Mouse (Mus musculus): Measurements from ENCODE around the gene Zfp281. TPM values are rescaled to one million over a fixed set of nuclear protein-coding genes. Genes with fewer than 3 reads are reported as not detected.

Zfp281 gene
- total RNA-seq, 2 experiments from 2014 or later: 33.3 to 36.0 TPM

DNA sequence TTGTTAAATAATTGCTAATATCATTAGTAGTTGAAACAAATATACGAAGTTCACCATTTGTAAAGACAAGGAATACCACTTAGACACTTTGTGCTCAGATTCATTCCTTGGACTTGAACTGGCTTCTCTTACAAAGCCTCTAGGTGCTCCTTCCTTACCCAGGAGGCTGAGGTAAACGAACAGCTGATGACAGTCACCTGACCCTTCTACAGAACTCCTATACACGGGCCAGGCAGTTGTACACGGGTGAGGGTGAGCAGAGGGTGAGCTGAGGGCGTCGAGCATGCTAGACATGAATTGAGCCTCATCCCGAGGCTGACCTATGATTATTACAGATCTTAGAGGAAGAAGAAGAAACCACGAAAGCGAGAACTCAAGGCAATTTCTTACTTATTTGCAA is 12.9 kb upstream of the Zfp281 start:
- no peak for DNase-seq
- intact Hi-C loops (cut with DNase I): no loop called here

DNA sequence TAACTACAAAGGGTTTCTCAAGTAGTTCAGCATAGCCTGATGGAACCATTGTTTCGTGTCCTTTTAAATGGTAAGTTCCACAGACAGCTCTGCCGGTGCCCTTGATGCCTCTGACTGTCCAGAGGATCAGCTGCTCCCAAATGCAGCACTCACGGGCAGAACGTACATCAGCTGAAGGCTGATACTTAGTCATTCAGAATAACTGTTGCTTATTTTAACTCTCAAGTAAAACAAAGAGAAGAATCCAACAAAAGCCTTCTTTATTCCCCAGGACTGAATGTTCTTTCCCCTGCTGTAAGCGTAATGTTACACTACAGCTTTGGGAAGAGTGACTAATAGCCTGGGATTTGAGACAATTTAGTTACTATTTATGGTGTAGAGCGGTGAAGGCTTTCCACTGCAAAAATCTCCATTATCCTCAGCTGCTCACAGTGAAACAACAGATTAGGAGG is 11.4 kb upstream of the Zfp281 start:
- intact Hi-C loops (cut with DNase I): no loop called here
- no peak for DNase-seq

- no peak for DNase-seq
- intact Hi-C loops (cut with DNase I): no loop called here
Measured at GRCm38 (mm10) chr1:136614748-136615440, 9.8 kb upstream of the Zfp281 start.

DNA sequence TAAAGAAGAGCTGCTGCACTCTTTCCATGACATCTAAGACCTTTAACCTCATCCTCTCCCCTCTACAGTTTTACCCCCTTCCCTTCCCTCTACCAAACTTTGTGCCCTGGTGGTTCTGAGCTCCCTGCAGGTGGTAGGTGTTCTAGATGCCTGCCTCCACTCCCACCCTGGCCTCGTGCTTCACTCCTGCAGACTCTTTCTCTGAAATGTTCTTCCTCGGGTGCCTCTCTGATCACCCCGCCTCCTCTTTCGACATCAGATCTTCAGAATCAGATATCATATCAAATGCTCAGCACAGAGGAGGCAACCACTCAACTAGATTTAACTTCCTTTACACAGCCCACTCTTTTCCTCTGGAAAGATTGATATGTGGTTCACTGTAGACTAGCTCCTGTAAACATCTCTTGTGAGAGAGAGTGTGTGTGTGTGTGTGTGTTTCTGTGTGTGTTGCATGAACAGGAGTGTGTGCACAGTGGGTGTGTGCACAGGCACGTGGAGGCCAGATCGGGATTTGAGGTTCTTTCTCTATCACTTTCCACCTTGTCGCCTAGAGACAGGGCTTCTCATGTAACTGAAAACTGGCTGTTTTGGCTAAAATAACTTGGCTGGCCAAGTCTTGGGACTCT is 7.4 kb upstream of the Zfp281 start:
- intact Hi-C loops (cut with DNase I): no loop called here

GRCm38 (mm10) chr1:136618570-136618969 is 6.1 kb upstream of the Zfp281 start:
- intact Hi-C loops (cut with DNase I): no loop called here
- no peak for DNase-seq

More for the DNA sequence above, 7.4 kb upstream of the Zfp281 start:
- DNase-seq: no peak

- intact Hi-C loops (cut with DNase I): loop anchor here (10.0 kb wide), 1 partner anchor 110 kb away; no protein-coding TSS in a partner anchor
- peak; percentile 61 for DNase-seq
Measured at GRCm38 (mm10) chr1:136625019-136625895, 556 bp downstream of the Zfp281 start.

DNA sequence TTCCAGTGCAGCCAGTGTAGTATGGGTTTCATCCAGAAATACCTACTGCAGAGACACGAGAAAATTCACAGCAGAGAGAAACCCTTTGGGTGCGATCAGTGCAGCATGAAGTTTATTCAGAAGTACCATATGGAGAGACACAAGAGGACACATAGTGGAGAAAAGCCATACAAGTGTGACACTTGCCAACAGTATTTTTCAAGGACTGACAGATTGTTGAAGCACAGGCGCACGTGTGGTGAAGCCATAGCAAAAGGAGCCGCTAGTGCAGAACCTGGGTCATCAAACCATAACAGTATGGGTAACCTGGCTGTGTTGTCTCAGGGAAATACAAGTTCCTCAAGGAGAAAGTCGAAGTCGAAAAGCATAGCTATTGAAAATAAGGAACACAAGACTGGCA is 1.4 kb downstream of the Zfp281 start:
- intact Hi-C loops (cut with DNase I): loop anchor here (10.0 kb wide), 1 partner anchor 109 kb away; no protein-coding TSS in a partner anchor
- DNase-seq: no peak

DNA sequence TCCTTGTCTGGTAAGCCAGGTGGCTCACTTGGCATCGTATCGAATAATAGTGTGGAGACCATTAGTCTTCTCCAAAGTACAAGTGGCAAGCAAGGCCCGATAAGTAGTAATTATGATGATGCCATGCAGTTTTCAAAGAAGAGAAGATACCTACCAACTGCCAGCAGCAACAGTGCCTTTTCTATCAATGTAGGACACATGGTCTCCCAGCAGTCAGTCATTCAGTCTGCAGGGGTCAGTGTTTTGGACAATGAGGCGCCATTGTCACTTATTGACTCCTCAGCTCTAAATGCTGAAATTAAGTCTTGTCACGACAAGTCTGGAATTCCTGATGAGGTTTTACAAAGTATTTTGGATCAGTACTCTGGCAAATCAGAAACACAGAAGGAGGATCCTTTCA is 2.1 kb downstream of the Zfp281 start:
- intact Hi-C loops (cut with DNase I): loop anchor here (10.0 kb wide), 1 partner anchor 108 kb away; no protein-coding TSS in a partner anchor
- no peak for DNase-seq

DNA sequence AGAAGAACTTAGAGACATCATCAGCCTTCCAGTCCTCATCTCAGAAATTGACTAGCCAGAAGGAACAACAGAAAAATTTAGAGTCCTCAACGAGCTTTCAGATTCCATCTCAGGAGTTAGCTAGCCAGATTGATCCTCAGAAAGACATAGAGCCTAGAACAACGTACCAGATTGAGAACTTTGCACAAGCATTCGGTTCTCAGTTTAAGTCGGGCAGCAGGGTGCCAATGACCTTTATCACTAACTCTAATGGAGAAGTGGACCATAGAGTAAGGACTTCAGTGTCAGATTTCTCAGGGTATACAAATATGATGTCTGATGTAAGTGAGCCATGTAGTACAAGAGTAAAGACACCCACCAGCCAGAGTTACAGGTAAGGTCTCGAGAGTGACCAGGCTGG is 2.9 kb downstream of the Zfp281 start:
- intact Hi-C loops (cut with DNase I): loop anchor here (10.0 kb wide), 1 partner anchor 107 kb away; no protein-coding TSS in a partner anchor
- DNase-seq: no peak

GRCm38 (mm10) chr1:136632891-136633290 is 8.2 kb downstream of the Zfp281 start:
- DNase-seq: no peak
- intact Hi-C loops (cut with DNase I): no loop called here

DNA sequence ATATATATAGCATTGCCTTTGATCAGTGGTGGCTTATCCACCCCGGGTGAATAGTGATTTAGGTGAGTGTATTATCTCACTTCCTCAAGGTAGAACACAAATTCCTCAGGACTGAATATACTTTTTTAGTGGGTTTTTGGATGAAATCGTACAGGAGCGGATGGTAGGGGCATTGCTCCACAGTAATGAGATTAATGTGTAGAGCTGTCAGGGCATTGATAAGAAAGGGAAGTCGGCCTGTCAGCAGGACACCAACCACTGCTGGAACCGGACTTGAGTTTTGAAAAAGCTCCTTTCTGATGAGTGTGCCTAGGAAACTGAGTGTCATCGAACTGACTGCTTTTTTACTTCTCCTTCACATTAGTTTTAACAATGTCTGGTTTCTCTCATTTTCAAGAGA is 10.9 kb downstream of the Zfp281 start:
- intact Hi-C loops (cut with DNase I): no loop called here
- DNase-seq: no peak

DNA sequence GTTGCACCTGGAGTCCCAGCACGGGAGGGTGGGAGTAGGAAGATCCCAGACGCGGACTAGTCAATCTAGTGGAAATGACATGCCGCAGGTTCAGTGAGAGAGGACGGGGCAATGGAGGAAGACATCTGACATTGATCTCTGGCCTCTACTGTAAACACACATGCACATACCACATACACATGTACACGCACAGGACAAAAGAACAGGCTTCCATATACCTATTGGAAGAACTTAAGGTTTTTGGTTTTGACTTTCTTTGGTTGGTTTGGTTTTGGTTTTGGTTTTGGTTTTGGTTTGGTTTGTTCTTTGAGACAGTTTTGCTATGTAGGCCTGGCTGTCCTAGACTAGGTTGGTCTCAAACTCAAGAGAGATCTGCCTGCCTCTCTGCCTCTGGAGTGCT is 12.2 kb downstream of the Zfp281 start:
- intact Hi-C loops (cut with DNase I): no loop called here
- DNase-seq: no peak

DNA sequence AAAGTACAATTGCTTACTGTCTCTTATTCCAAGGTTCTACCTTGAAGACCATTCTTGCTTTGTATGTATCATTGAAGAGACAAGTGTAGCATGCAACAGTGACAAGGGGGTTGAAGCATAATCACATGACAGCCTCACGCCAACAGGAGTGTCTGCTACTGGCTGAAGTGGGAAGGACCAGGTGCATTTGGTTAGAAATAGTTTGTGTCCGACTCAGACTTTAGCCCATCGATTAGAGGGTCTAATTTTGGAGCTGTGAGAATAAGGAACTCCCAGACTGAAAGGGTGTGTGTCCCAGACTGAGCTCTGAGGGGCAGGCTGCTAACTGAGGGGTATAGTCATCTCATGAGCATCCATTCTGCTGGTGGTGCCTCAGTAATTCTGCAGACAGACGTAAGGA is 13.0 kb downstream of the Zfp281 start:
- no peak for DNase-seq
- intact Hi-C loops (cut with DNase I): no loop called here

- intact Hi-C loops (cut with DNase I): no loop called here
- DNase-seq: no peak
Measured at GRCm38 (mm10) chr1:136638211-136638610, 13.5 kb downstream of the Zfp281 start.

DNA sequence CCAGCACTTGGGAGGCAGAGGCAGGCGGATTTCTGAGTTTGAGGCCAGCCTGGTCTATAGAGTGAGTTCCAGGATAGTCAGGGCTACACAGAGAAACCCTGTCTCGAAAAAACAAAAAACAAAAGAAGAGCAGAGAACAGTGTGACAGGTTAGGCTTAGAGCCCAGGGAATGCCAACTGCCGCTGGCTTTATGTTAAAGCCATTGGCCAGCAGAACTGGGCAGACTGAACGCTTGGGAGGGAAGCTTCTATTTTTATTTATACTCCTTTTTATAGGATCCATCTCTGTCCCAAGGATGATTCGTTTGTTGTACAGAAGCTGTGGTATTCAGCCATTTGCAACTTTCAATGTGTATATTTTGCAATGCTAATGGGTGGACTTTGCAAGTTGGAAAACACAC is 14.0 kb downstream of the Zfp281 start:
- no peak for DNase-seq
- intact Hi-C loops (cut with DNase I): no loop called here

GRCm38 (mm10) chr1:136639221-136639620 is 14.5 kb downstream of the Zfp281 start:
- intact Hi-C loops (cut with DNase I): no loop called here
- DNase-seq: no peak

DNA sequence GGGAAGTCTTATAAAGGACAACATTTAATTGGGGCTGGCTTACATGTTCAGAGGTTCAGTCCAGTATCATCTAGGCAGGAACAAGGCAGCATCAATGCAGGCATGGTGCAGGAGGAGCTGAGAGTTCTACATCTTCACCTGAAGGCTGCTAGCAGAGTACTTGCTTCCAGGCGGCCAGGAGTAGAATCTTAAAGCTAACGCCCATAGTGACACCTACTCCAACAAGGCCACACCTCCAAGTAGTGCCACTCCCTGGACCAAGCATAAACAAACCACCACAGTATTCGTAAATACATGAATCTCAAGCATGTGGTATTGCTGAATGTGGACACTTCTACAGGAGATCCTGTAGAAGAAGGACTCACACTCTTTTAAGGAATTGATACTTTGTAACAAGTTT is 18.0 kb downstream of the Zfp281 start:
- no peak for DNase-seq
- intact Hi-C loops (cut with DNase I): no loop called here

DNA sequence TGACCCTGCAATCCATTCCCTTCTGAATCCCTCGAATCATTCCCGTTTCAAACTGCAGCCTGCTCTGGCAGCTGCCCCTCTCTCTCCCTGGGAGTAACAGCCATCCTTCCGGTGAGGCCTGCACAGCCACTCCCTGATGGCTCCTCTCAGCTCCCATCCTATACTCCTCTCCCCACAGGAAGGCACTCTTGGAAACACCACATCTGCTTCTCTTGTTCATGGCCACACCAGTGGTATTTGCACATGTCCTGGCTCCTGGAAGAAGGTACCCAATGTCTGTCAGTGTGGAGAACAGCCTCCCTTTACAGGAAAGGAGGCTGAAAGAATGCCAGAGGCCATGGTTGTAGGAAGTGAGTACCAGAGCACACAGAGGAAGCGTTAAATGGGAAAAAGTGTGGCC is 19.8 kb downstream of the Zfp281 start:
- intact Hi-C loops (cut with DNase I): no loop called here
- no peak for DNase-seq

DNA sequence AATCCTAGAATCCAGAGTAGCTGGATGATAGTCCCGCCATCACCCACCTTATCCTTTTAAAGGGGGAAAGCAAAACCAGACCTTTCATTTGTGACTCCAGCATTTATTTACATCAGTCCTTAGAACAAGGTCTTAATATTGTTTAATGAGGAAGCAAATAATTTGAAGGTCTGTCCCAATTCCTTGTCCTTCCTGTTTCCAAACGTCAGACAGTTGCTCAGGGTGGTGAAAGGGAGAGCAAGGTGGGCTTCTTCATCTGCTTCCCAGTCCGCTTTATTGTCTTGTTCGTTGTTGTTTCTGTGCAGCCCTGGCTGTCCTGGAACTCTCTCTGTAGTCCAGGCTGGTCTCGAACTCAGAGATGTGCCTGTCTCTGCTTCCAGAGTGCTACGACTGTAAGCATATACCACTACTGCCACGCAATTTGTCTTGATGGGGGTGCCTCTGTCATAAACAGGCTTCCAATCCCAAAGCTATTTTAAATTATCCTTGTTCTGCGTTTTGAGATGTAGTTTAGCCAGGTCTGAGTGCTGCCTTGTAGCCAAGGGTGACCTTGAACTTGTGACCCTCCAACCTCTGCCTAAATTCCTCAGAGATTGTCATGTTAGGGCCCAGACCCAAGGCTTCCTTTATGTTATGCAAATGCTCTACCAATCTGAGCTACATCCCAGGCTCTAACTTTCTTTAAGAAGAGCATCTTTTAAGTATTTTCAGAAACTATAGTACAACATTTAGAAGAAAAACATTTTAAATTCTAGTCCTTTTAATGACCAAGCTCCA is 21.3 kb downstream of the Zfp281 start:
- no peak for DNase-seq
- intact Hi-C loops (cut with DNase I): no loop called here

DNA sequence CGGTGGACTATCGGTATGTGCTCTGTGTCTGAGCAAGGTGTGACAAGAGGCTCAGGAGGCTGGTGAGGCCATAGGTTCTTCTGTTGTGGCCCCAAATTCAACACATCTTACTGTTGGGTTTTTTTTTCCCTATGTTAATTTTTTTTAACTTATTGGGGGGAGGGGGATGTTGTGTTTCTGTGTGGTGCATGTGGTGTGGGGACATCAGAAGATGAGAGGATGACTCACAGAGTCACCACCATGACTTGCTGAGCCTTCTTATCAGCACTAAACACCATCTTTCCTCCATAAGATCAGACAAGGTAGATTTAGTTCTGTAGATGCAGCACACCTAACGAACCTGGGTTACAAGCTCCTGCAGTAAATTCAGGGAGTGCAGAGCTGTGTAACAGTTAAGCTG is 27.4 kb downstream of the Zfp281 start:
- DNase-seq: no peak
- intact Hi-C loops (cut with DNase I): no loop called here

- intact Hi-C loops (cut with DNase I): no loop called here
- DNase-seq: no peak
Measured at GRCm38 (mm10) chr1:136653526-136653925, 28.8 kb downstream of the Zfp281 start.
